Mouse (Mus musculus) yolk sac, embryonic 10.5 days (tissue): Measurements from ENCODE around the gene 3110082I17Rik.

Experiments used
- DNase-seq: peaks from one replicate; pipeline ENCODE4 v3.0.0-alpha.2; 2017; ENCODE audit warnings: low spot score

Gene 3110082I17Rik

GRCm38 (mm10) chr5:139378271-139378556 lies 82.1 kb downstream of the 3110082I17Rik start:
- DNase-seq = no peak

GRCm38 (mm10) chr5:139377468-139378270 lies 82.7 kb downstream of the 3110082I17Rik start, which contains the start of gene Gpr146:
Gene Gpr146 (plus strand): TSS chr5:139377697.
- no peak for DNase-seq

GRCm38 (mm10) chr5:139374841-139375240 lies 85.5 kb downstream of the 3110082I17Rik start:
- no peak for DNase-seq

- DNase-seq = no peak
Observed at GRCm38 (mm10) chr5:139373889-139374444, 86.4 kb downstream of the 3110082I17Rik start.

GRCm38 (mm10) chr5:139373126-139373525 lies 87.2 kb downstream of the 3110082I17Rik start:
- no peak for DNase-seq

- DNase-seq = peak; percentile 95
Observed at GRCm38 (mm10) chr5:139371631-139372401, 88.5 kb downstream of the 3110082I17Rik start.

- no peak for DNase-seq
Observed at GRCm38 (mm10) chr5:139371118-139371517, 89.2 kb downstream of the 3110082I17Rik start.

- DNase-seq = no peak
Observed at GRCm38 (mm10) chr5:139370336-139370735, 90.0 kb downstream of the 3110082I17Rik start.

GRCm38 (mm10) chr5:139368638-139369320 lies 91.5 kb downstream of the 3110082I17Rik start:
- no peak for DNase-seq

- DNase-seq = no peak
Observed at GRCm38 (mm10) chr5:139367884-139368458, 92.4 kb downstream of the 3110082I17Rik start.

GRCm38 (mm10) chr5:139366484-139366883 lies 93.8 kb downstream of the 3110082I17Rik start:
- DNase-seq = no peak

- no peak for DNase-seq
Observed at GRCm38 (mm10) chr5:139365827-139366226, 94.5 kb downstream of the 3110082I17Rik start.

- no peak for DNase-seq
Observed at GRCm38 (mm10) chr5:139364911-139365571, 95.3 kb downstream of the 3110082I17Rik start.

GRCm38 (mm10) chr5:139364260-139364910 lies 95.9 kb downstream of the 3110082I17Rik start:
- DNase-seq = peak; percentile 80

GRCm38 (mm10) chr5:139363858-139364257 lies 96.5 kb downstream of the 3110082I17Rik start:
- no peak for DNase-seq

GRCm38 (mm10) chr5:139359244-139359643 lies 101.1 kb downstream of the 3110082I17Rik start:
- no peak for DNase-seq

- DNase-seq = no peak
Observed at GRCm38 (mm10) chr5:139358653-139359052, 101.7 kb downstream of the 3110082I17Rik start.

GRCm38 (mm10) chr5:139355235-139355772 lies 105.0 kb downstream of the 3110082I17Rik start:
- DNase-seq = peak; percentile 71

GRCm38 (mm10) chr5:139353946-139354345 lies 106.4 kb downstream of the 3110082I17Rik start:
- DNase-seq = no peak

- no peak for DNase-seq
Observed at GRCm38 (mm10) chr5:139353496-139353895, 106.8 kb downstream of the 3110082I17Rik start.
